Mouse (Mus musculus): ENCODE measurements around the gene Tmem14a. TPM values are rescaled to one million over a fixed set of nuclear protein-coding genes. Genes with fewer than 3 reads are reported as not detected.
"Not testable (repeated sequence)": the region's sequence is repeated elsewhere in the genome, so short reads cannot be mapped to it uniquely, and the experiment has no call there.

The Tmem14a gene
- polyA plus RNA-seq (2014; fragmentation: Nextera tagmentation; extraction: Ambion mirVana), result 10.9 and 13.5 TPM in 2 replicates

DNA sequence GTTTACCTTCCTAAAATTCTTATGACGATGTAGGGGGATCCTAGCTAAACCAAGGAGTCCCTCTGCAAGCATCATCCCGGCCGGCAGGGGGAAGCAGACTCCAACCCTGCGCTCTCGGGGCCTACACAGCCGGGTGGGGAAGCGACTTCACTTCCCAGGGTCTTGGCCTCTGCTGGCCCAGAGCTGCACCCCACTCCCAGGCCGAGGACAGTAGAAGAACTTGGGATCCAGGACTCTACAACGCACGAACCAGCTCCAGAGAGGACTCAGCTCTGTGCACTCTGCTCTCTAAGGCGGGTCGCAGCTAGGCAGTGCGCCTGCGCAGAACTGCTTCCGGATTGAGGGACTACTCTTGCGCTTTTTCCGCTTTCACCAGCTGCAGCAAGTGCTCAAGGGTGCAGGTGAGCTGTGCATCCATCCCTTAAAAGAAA is at the start of gene Tmem14a:
TSS of gene Tmem14a (plus strand) at position 87 of the 431 bp plus-strand sequence.
- peak; percentile 94 for ATAC-seq (ENCODE audit: low FRiP score)
- Histone ChIP-seq H3K4me1 (replicated peaks; ENCODE audit: control insufficient read depth, insufficient read depth, low read length) (no peaks in the 10 kb centered on the region), H3K4me2 (replicated peaks; ENCODE audit: low read depth, low read length) (peak within 1 kb of the TSS; percentile 47), H3K36me3 (ENCODE audit: control insufficient read depth, insufficient read depth, low read length) (no peaks in the 10 kb centered on the region), H3K9ac (ENCODE audit: low read depth, low read length) (peak within 1 kb of the TSS; percentile 80), H3K27ac (ENCODE audit: low read depth, low read length) (no peak within 1 kb of the TSS), H3K27me3 (ENCODE audit: control insufficient read depth, insufficient read depth, low read length) (no peaks in the 10 kb centered on the region), H3K9me3 (ENCODE audit: control insufficient read depth, low read length) (no peaks in the 10 kb centered on the region), H3K4me3 (ENCODE audit: low read depth, low read length) (peak within 1 kb of the TSS; percentile 52)
- peak; percentile 89 for DNase-seq (ENCODE audit: low spot score)
- WGBS, result 0% methylated on average over 17 of the region's 17 CpGs

- Histone ChIP-seq H3K4me2 (replicated peaks; ENCODE audit: low read depth, low read length) (no peak overlapping the region), H3K27me3 (ENCODE audit: control insufficient read depth, insufficient read depth, low read length) (no peaks in the 10 kb centered on the region), H3K4me1 (replicated peaks; ENCODE audit: control insufficient read depth, insufficient read depth, low read length) (no peaks in the 10 kb centered on the region), H3K27ac (ENCODE audit: low read depth, low read length) (no peak overlapping the region), H3K4me3 (ENCODE audit: low read depth, low read length) (no peak overlapping the region), H3K36me3 (ENCODE audit: control insufficient read depth, insufficient read depth, low read length) (no peaks in the 10 kb centered on the region), H3K9me3 (ENCODE audit: control insufficient read depth, low read length) (no peaks in the 10 kb centered on the region), H3K9ac (ENCODE audit: low read depth, low read length) (no peak overlapping the region)
- DNase-seq (ENCODE audit: low spot score), result no peak
- WGBS, result 96% methylated on average over 6 of the region's 6 CpGs
- ATAC-seq (ENCODE audit: low FRiP score), result no peak
Measured at GRCm38 (mm10) chr1:21185196-21185595, 33.2 kb upstream of the Tmem14a start.

GRCm38 (mm10) chr1:21206241-21206640 is 12.1 kb upstream of the Tmem14a start:
- WGBS, result 96% methylated on average over 1 of the region's 1 CpGs
- ATAC-seq (ENCODE audit: low FRiP score), result no peak

DNA sequence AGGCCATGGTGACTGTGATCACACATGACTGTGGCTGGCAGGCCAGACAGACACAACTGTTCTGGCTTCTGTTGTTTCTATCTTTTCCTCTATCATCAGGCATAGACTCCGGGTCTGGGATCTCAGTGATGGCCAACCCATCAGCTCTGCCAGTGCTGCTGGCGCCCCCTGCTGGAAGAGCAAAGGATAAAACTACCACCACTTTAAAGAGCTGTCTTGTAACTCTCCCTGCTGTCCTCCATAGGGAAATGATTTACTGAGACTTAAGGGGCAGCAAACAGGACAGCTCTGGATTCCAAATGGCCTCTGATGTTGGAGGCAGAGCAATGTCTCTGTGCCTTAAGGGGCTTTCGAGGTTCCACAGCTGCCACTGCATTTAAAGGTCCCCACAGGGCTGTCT is 4.8 kb upstream of the Tmem14a start:
- H3K36me3 ChIP-seq (ENCODE audit: control insufficient read depth, insufficient read depth, low read length); H3K27me3 ChIP-seq (ENCODE audit: control insufficient read depth, insufficient read depth, low read length); H3K9me3 ChIP-seq (ENCODE audit: control insufficient read depth, low read length); H3K4me2 ChIP-seq (replicated peaks; ENCODE audit: low read depth, low read length); H3K9ac ChIP-seq (ENCODE audit: low read depth, low read length); ATAC-seq (ENCODE audit: low FRiP score); H3K27ac ChIP-seq (ENCODE audit: low read depth, low read length); H3K4me1 ChIP-seq (replicated peaks; ENCODE audit: control insufficient read depth, insufficient read depth, low read length); DNase-seq (ENCODE audit: low spot score); H3K4me3 ChIP-seq (ENCODE audit: low read depth, low read length): not testable (repeated sequence)
- 32% methylated on average over 2 of the region's 3 CpGs for WGBS

More at GRCm38 (mm10) chr1:21206241-21206640, 12.1 kb upstream of the Tmem14a start:
- DNase-seq (ENCODE audit: low spot score), result no peak
- Histone ChIP-seq H3K4me2 (replicated peaks; ENCODE audit: low read depth, low read length) (no peak overlapping the region), H3K9me3 (ENCODE audit: control insufficient read depth, low read length) (no peaks in the 10 kb centered on the region), H3K4me3 (ENCODE audit: low read depth, low read length) (no peak overlapping the region), H3K36me3 (ENCODE audit: control insufficient read depth, insufficient read depth, low read length) (no peaks in the 10 kb centered on the region), H3K27me3 (ENCODE audit: control insufficient read depth, insufficient read depth, low read length) (no peaks in the 10 kb centered on the region), H3K27ac (ENCODE audit: low read depth, low read length) (no peak overlapping the region), H3K4me1 (replicated peaks; ENCODE audit: control insufficient read depth, insufficient read depth, low read length) (no peaks in the 10 kb centered on the region), H3K9ac (ENCODE audit: low read depth, low read length) (no peak overlapping the region)

GRCm38 (mm10) chr1:21213991-21214692 is 4.2 kb upstream of the Tmem14a start:
- not testable (repeated sequence) for H3K9ac ChIP-seq (ENCODE audit: low read depth, low read length); H3K4me1 ChIP-seq (replicated peaks; ENCODE audit: control insufficient read depth, insufficient read depth, low read length); ATAC-seq (ENCODE audit: low FRiP score); H3K4me2 ChIP-seq (replicated peaks; ENCODE audit: low read depth, low read length); H3K36me3 ChIP-seq (ENCODE audit: control insufficient read depth, insufficient read depth, low read length); H3K27ac ChIP-seq (ENCODE audit: low read depth, low read length); H3K4me3 ChIP-seq (ENCODE audit: low read depth, low read length); H3K27me3 ChIP-seq (ENCODE audit: control insufficient read depth, insufficient read depth, low read length); DNase-seq (ENCODE audit: low spot score); H3K9me3 ChIP-seq (ENCODE audit: control insufficient read depth, low read length)
- 80% methylated on average over 6 of the region's 6 CpGs for WGBS

GRCm38 (mm10) chr1:21227756-21228395 is 9.5 kb downstream of the Tmem14a start:
- no peak overlapping the region for H3K27ac ChIP-seq (ENCODE audit: low read depth, low read length)
- 87% methylated on average over 6 of the region's 6 CpGs for WGBS
- no peak for DNase-seq (ENCODE audit: low spot score)
- no peaks in the 10 kb centered on the region for H3K9me3 ChIP-seq (ENCODE audit: control insufficient read depth, low read length)
- no peaks in the 10 kb centered on the region for H3K4me1 ChIP-seq (replicated peaks; ENCODE audit: control insufficient read depth, insufficient read depth, low read length)
- no peaks in the 10 kb centered on the region for H3K36me3 ChIP-seq (ENCODE audit: control insufficient read depth, insufficient read depth, low read length)
- no peak overlapping the region for H3K9ac ChIP-seq (ENCODE audit: low read depth, low read length)
- no peak overlapping the region for H3K4me3 ChIP-seq (ENCODE audit: low read depth, low read length)
- H3K27me3 ChIP-seq (ENCODE audit: control insufficient read depth, insufficient read depth, low read length), result no peaks in the 10 kb centered on the region
- H3K4me2 ChIP-seq (replicated peaks; ENCODE audit: low read depth, low read length), result no peak overlapping the region
- ATAC-seq (ENCODE audit: low FRiP score), result no peak

DNA sequence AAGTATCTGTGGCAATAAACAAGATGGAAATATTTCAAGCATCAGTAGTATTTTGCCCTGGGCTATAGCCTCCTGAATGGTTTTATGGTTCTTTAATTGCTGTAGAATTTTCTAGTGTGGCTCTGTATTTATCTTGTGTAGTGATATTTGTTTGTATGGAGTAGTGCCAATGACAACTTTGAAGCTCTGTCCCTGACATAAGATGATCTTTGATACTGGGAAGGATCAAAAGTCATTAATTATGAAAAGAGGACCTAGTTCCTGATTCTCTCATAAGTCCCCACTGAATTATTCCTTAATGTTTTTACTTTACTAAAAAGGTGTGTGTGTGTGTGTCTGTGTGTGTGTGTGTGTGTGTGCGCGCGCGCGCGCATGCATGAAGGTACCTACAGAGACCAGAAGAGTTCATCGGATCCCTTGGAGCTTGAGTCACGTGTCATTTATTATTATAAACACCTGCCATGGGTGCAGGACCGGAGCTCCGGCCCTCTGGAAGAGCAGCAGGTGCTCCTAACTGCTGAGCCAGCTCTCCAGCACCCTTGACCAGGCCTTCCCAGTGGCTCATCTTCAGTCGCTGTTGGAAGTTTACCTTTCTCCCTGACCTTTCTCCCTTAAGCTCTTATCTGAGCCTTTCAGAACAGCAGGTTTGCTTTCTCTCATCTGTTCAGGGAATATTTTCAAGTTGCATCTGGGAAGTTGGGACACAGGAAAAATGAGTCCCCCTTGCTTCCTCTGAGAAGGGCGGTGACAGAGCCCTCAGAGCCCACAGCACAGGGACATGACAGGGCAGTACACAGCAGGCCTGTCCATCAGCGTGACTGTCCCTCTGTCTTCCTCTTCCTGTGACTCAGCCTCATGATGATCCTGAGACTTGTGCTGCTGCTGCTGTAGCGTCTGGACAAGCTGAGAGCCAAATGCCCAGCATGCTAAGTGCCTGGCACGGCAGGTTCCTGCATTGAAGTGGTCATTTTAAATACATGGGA is 10.7 kb downstream of the Tmem14a start:
- 83% methylated on average over 15 of the region's 15 CpGs for WGBS
- ATAC-seq (ENCODE audit: low FRiP score); H3K27ac ChIP-seq (ENCODE audit: low read depth, low read length); H3K4me1 ChIP-seq (replicated peaks; ENCODE audit: control insufficient read depth, insufficient read depth, low read length); H3K4me3 ChIP-seq (ENCODE audit: low read depth, low read length); H3K9ac ChIP-seq (ENCODE audit: low read depth, low read length); DNase-seq (ENCODE audit: low spot score); H3K36me3 ChIP-seq (ENCODE audit: control insufficient read depth, insufficient read depth, low read length); H3K27me3 ChIP-seq (ENCODE audit: control insufficient read depth, insufficient read depth, low read length); H3K9me3 ChIP-seq (ENCODE audit: control insufficient read depth, low read length); H3K4me2 ChIP-seq (replicated peaks; ENCODE audit: low read depth, low read length): not testable (repeated sequence)

DNA sequence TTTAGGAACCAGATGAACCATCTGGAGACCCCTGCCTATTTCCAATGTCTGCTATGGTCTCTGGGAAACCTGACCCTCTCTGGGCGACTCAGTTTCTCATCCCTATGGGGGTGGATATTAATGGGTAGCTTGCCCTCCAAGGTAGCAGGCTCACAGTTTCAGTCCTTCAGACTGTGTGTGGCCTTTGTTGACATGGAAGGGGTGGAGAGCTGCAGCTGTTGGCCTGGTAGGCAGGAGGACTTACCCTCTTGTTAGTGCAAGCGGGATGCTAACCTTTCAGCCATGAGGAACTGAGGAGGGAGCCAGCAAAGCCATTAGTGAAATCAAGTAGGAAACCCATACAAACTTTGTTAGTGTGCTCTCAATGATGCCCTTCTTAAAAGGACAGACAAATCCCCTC is 12.0 kb downstream of the Tmem14a start:
- Histone ChIP-seq H3K9ac (ENCODE audit: low read depth, low read length) (no peak overlapping the region), H3K9me3 (ENCODE audit: control insufficient read depth, low read length) (no peaks in the 10 kb centered on the region), H3K4me3 (ENCODE audit: low read depth, low read length) (no peak overlapping the region), H3K27me3 (ENCODE audit: control insufficient read depth, insufficient read depth, low read length) (no peaks in the 10 kb centered on the region), H3K27ac (ENCODE audit: low read depth, low read length) (no peak overlapping the region), H3K36me3 (ENCODE audit: control insufficient read depth, insufficient read depth, low read length) (no peaks in the 10 kb centered on the region), H3K4me1 (replicated peaks; ENCODE audit: control insufficient read depth, insufficient read depth, low read length) (no peaks in the 10 kb centered on the region), H3K4me2 (replicated peaks; ENCODE audit: low read depth, low read length) (no peak overlapping the region)
- ATAC-seq (ENCODE audit: low FRiP score) (0 out of 2 replicates have a peak, but pooled peaks have one; percentile 25), DNase-seq (ENCODE audit: low spot score) (no peak)
- 76% methylated on average over 2 of the region's 2 CpGs for WGBS

Data from hindbrain, embryonic 11.5 days (tissue).